In genomic region chr1:120120141-120120968, GRCm38 (mm10) we compare ENCODE assay signal across 8 mouse cellular contexts. TPM values are rescaled to one million over a fixed set of nuclear protein-coding genes. Genes with fewer than 3 reads are reported as not detected.
DNase-seq lines count a peak whose midpoint lies in the region; ATAC-seq and TF ChIP-seq lines count a peak whose summit lies in the region.

No protein-coding gene starts in this region.

- peaks cover 15% of the 10 kb centered on the region for H3K4me1 ChIP-seq in heart, adult 2 months (ENCODE audit: control insufficient read depth, insufficient read depth, low read length)
- H3K4me1 ChIP-seq in liver, embryonic 16.5 days (ENCODE audit: control insufficient read depth, low read depth, low read length): peaks cover 22% of the 10 kb centered on the region
- peaks cover 40% of the 10 kb centered on the region for H3K4me1 ChIP-seq in neural tube, embryonic 15.5 days

- TF ChIP-seq EP300 in heart, adult 2 months (IDR thresholded peaks at IDR 0.05; ENCODE audit: insufficient read depth, low read depth, low read length): no peak

- peak overlapping the region; percentile 96 for H3K4me2 ChIP-seq in liver, embryonic 16.5 days (ENCODE audit: low read depth, low read length)
- peak overlapping the region; percentile 88 for H3K4me2 ChIP-seq in neural tube, embryonic 15.5 days

- H3K79me2 ChIP-seq in C2C12 (ENCODE audit: control insufficient read depth, insufficient read depth): peaks cover 44% of the 10 kb centered on the region
- H3K79me2 ChIP-seq in heart, adult 2 months (replicated peaks; ENCODE audit: control insufficient read depth, insufficient read depth, low read length): no peaks in the 10 kb centered on the region

- H3K79me3 ChIP-seq in C2C12 (ENCODE audit: low read depth): peaks cover 13% of the 10 kb centered on the region

- 2% methylated on average over 24 of the region's 24 CpGs for WGBS in heart, adult 2 months
- WGBS in liver, embryonic 16.5 days (ENCODE audit: insufficient replicate concordance): 6% methylated on average over 24 of the region's 24 CpGs
- 5% methylated on average over 23 of the region's 24 CpGs for WGBS in neural tube, embryonic 15.5 days

- peak; percentile 92 for DNase-seq in adipocyte (ENCODE audit: low spot score)
- peak; percentile 4 for DNase-seq in embryo, embryonic 11.5 days (ENCODE audit: low read depth, low spot score)
- peak; percentile 71 to 74 for DNase-seq in heart, adult 2 months
- peak; percentile 83 for DNase-seq in kidney, adult 18-20 months
- DNase-seq in spleen, adult 18-20 months: no peak

- peak; percentile 74 for ATAC-seq in liver, embryonic 16.5 days (ENCODE audit: low read depth)
- ATAC-seq in neural tube, embryonic 15.5 days (ENCODE audit: low FRiP score): peak; percentile 42

- peak overlapping the region; percentile 96 for H3K27ac ChIP-seq in heart, adult 2 months
- peak overlapping the region; percentile 91 for H3K27ac ChIP-seq in liver, embryonic 16.5 days (ENCODE audit: low read length)
- peak overlapping the region; percentile 93 for H3K27ac ChIP-seq in neural tube, embryonic 15.5 days (replicated peaks)

- H3K9me3 ChIP-seq in liver, embryonic 16.5 days (replicated peaks; ENCODE audit: control insufficient read depth, low read length): no peaks in the 10 kb centered on the region
- no peaks in the 10 kb centered on the region for H3K9me3 ChIP-seq in neural tube, embryonic 15.5 days (replicated peaks)

- peaks cover 22% of the 10 kb centered on the region for H3K36me3 ChIP-seq in C2C12 (ENCODE audit: control insufficient read depth, insufficient read depth)
- H3K36me3 ChIP-seq in heart, adult 2 months (ENCODE audit: control insufficient read depth, insufficient read depth, low read length): peaks cover 4% of the 10 kb centered on the region
- peaks cover 7% of the 10 kb centered on the region for H3K36me3 ChIP-seq in liver, embryonic 16.5 days (ENCODE audit: control insufficient read depth, insufficient read depth)
- peaks cover 8% of the 10 kb centered on the region; the same call in 1 of the 2 replicates for H3K36me3 ChIP-seq in neural tube, embryonic 15.5 days

- no peak for TF ChIP-seq CTCF in C2C12 (IDR thresholded peaks at IDR 0.05; ENCODE audit: control insufficient read depth, insufficient read depth, insufficient read length)
- no peak for TF ChIP-seq CTCF in heart, adult 2 months (IDR thresholded peaks at IDR 0.05)

- peak overlapping the region; percentile 90 for H3ac ChIP-seq in C2C12 (ENCODE audit: control insufficient read depth, insufficient read length, low read depth)

- no peaks in the 10 kb centered on the region for H3K27me3 ChIP-seq in C2C12 (ENCODE audit: control insufficient read depth, insufficient read depth, insufficient read length)
- H3K27me3 ChIP-seq in heart, adult 2 months (ENCODE audit: control insufficient read depth, insufficient read depth, low read length): no peaks in the 10 kb centered on the region
- no peaks in the 10 kb centered on the region for H3K27me3 ChIP-seq in liver, embryonic 16.5 days (ENCODE audit: control insufficient read depth, insufficient read depth, low read depth, low read length)
- H3K27me3 ChIP-seq in neural tube, embryonic 15.5 days (replicated peaks): no peaks in the 10 kb centered on the region

- peak overlapping the region; percentile 72 for H3K9ac ChIP-seq in heart, adult 2 months (ENCODE audit: low read depth, low read length)
- H3K9ac ChIP-seq in liver, embryonic 16.5 days (ENCODE audit: low read depth, low read length): peak overlapping the region; percentile 78
- peak overlapping the region; percentile 77 for H3K9ac ChIP-seq in neural tube, embryonic 15.5 days (replicated peaks)

- no peak for TF ChIP-seq POLR2A in heart, adult 2 months (IDR thresholded peaks at IDR 0.05; ENCODE audit: insufficient read depth, low read depth, low read length)

- intact Hi-C loops in heart, adult 2 months (cut with DNase I): loop anchor here (5.0 kb wide), 1 partner anchor 283 kb away; the partner anchor contains the start of gene Ptpn4

- peak overlapping the region; percentile 57 for H3K4me3 ChIP-seq in C2C12 (ENCODE audit: insufficient read depth, poor library complexity, severe bottlenecking)
- H3K4me3 ChIP-seq in heart, adult 2 months: peak overlapping the region; percentile 83
- peak overlapping the region; percentile 68 for H3K4me3 ChIP-seq in liver, embryonic 16.5 days (ENCODE audit: low read depth, low read length)
- peak overlapping the region; percentile 71 for H3K4me3 ChIP-seq in neural tube, embryonic 15.5 days (replicated peaks)

TF ChIP-seq in C2C12, 6 proteins besides CTCF, POLR2A, EP300 and RAD21:
- TF ChIP-seq MAX (IDR thresholded peaks at IDR 0.05) (no peak), MYOG (IDR thresholded peaks at IDR 0.05; ENCODE audit: control insufficient read depth, extremely low read depth, insufficient read length) (no peak), USF1 (IDR thresholded peaks at IDR 0.05; ENCODE audit: low read depth) (no peak)

RNA-seq across cellular contexts. Expression of gene Dbi, which starts 0.5 kb away (rescaled TPM):
- 418 TPM for polyA plus RNA-seq in C2C12 (2012; fragmentation: generic; extraction: Trizol)
- total RNA-seq in heart, adult 2 months (2021): 100 to 1,000 TPM; 251 to 264 TPM
- polyA plus RNA-seq in heart, adult 2 months (2012; rRNA removed): 327 and 335 TPM in 2 replicates
- polyA plus RNA-seq in liver, embryonic 16.5 days (2015; fragmentation: Nextera tagmentation; extraction: Ambion mirVana): 1,140 and 1,165 TPM in 2 replicates
- polyA plus RNA-seq in neural tube, embryonic 15.5 days (2015; fragmentation: Nextera tagmentation; extraction: Ambion mirVana): 1,502 and 1,904 TPM in 2 replicates

RNA-seq across cellular contexts. Expression of gene 3110009E18Rik, which starts 0.6 kb away (rescaled TPM):
- polyA plus RNA-seq in C2C12 (2012; fragmentation: generic; extraction: Trizol): 19.8 TPM
- total RNA-seq in heart, adult 2 months (2021): 1 to 10 TPM; 5.2 to 5.8 TPM
- 2.5 and 4.8 TPM in 2 replicates for polyA plus RNA-seq in heart, adult 2 months (2012; rRNA removed)
- polyA plus RNA-seq in liver, embryonic 16.5 days (2015; fragmentation: Nextera tagmentation; extraction: Ambion mirVana): 4.8 and 6.5 TPM in 2 replicates
- 17.3 and 17.9 TPM in 2 replicates for polyA plus RNA-seq in neural tube, embryonic 15.5 days (2015; fragmentation: Nextera tagmentation; extraction: Ambion mirVana)

RNA-seq across cellular contexts. Expression of gene Tmem37, which starts 46.5 kb away (rescaled TPM):
- polyA plus RNA-seq in C2C12 (2012; fragmentation: generic; extraction: Trizol): 38.4 TPM
- total RNA-seq in heart, adult 2 months (2021): 1 to 10 TPM; 5.6 to 7.5 TPM
- 9.0 and 29.3 TPM in 2 replicates for polyA plus RNA-seq in heart, adult 2 months (2012; rRNA removed)
- 89.2 and 94.7 TPM in 2 replicates for polyA plus RNA-seq in liver, embryonic 16.5 days (2015; fragmentation: Nextera tagmentation; extraction: Ambion mirVana)
- polyA plus RNA-seq in neural tube, embryonic 15.5 days (2015; fragmentation: Nextera tagmentation; extraction: Ambion mirVana): 6.5 and 7.7 TPM in 2 replicates

Comparison
In these comparisons a context has a peak if more than half of its experiments do, and no peak if none do; other contexts are left out.
1. DNase-seq: peak in adipocyte (single experiment), embryo, embryonic 11.5 days (single experiment), heart, adult 2 months (2 of 2) and kidney, adult 18-20 months (single experiment); none in spleen, adult 18-20 months (0 of 2).
2. Peak in every context shown above with its lines, with median percentiles within 50 percentile points of each other: H3K4me3 ChIP-seq, H3K27ac ChIP-seq and H3K9ac ChIP-seq.